Mouse (Mus musculus) MEL (cell line): ENCODE results near the gene Gen1.

Source experiments
- CTCF ChIP-seq, 3 experiments: IDR thresholded peaks in 2 of 3; conservative IDR thresholded peaks in 1 of 3; 2 replicates each; pipeline ENCODE4 v1.5.1; 2011 to 2012; ENCODE audit warnings: low read length in 3 of 3, low read depth in 2 of 3, mild to moderate bottlenecking in 2 of 3, improper control_type of control experiment in 1 of 3, inconsistent platforms in 1 of 3, mixed read lengths in 1 of 3, moderate library complexity in 1 of 3; ENCODE audit not compliant: control insufficient read depth in 1 of 3, insufficient read depth in 1 of 3, poor library complexity in 1 of 3, severe bottlenecking in 1 of 3
- ETS1 ChIP-seq: IDR thresholded peaks from 2 replicates; pipeline ENCODE4 v1.6.1; 2012; ENCODE audit warnings: low read depth, mild to moderate bottlenecking, inconsistent platforms, low read length, improper control_type of control experiment, moderate library complexity
- MAFK ChIP-seq: IDR thresholded peaks from 2 replicates; pipeline ENCODE4 v1.6.1; 2011; ENCODE audit warnings: low read depth, mild to moderate bottlenecking, low read length, improper control_type of control experiment, borderline replicate concordance
- NELFE ChIP-seq: IDR thresholded peaks from 2 replicates; pipeline ENCODE4 v1.6.1; 2011; ENCODE audit warnings: low read depth, low read length, improper control_type of control experiment
- POLR2A ChIP-seq, 2 experiments: IDR thresholded peaks; 2 replicates each; pipeline ENCODE4 v1.6.1; 2011 to 2012; ENCODE audit warnings: low read length in 2 of 2, mild to moderate bottlenecking in 2 of 2, control low read depth in 1 of 2, improper control_type of control experiment in 1 of 2, low read depth in 1 of 2, moderate library complexity in 1 of 2; ENCODE audit not compliant: control insufficient read depth in 1 of 2, insufficient read depth in 1 of 2, poor library complexity in 1 of 2
- UBTF ChIP-seq: IDR thresholded peaks from 2 replicates; pipeline ENCODE4 v1.6.1; 2012; ENCODE audit warnings: low read depth, mild to moderate bottlenecking, inconsistent platforms, low read length, improper control_type of control experiment, moderate library complexity, borderline replicate concordance; ENCODE audit not compliant: insufficient read depth

DNA sequence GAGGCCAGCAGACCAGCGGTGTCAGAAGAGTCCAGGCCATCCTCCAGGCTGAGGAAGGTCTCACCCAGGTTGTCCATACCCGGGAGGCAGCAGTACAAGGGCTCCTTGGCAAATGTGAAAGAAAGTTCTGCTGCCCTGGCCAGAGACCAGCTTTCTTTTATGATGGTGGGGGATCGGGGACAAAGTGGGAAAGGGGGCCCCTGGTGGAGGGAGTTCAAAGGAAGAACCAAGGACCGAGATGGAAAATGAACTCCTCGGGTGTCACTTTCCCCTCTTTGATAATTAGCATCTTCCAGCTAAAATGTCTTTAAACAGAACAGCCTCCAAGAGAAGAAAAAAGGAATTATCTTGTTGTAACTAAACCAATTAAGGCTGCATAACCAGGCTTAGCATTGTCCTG, 56.7 kb downstream of the Gen1 start, which contains the start of gene Msgn1:
- TF ChIP-seq ETS1 (no peak), UBTF (no peak), MAFK (no peak), NELFE (no peak), CTCF (IDR thresholded peaks at IDR 0.05 in 2 of 3, conservative IDR thresholded peaks at IDR 0.05 in 1 of 3; ENCODE audit: control insufficient read depth in 1 of 3, insufficient read depth in 1 of 3, low read depth in 2 of 3, low read length in 3 of 3, poor library complexity in 1 of 3, severe bottlenecking in 1 of 3) (no peak), POLR2A (IDR thresholded peaks at IDR 0.05; ENCODE audit: control insufficient read depth in 1 of 2, insufficient read depth in 1 of 2, low read depth in 1 of 2, low read length in 2 of 2, poor library complexity in 1 of 2) (no peak)
